Mouse (Mus musculus): ENCODE measurements around the gene Mat2b. TPM values are rescaled to one million over a fixed set of nuclear protein-coding genes. Genes with fewer than 3 reads are reported as not detected.

The Mat2b gene
- total and polyA plus RNA-seq, 3 experiments: 97.6 to 188 (median 105) TPM

GRCm38 (mm10) chr11:40741605-40742262, 46.7 kb upstream of the Mat2b start:
- no peak overlapping the region for H3K27ac ChIP-seq (ENCODE audit: control insufficient read depth, low read depth, low read length)
- no peak overlapping the region for H3K4me3 ChIP-seq (ENCODE audit: control insufficient read depth in 1 of 2, insufficient read depth in 1 of 2, low read depth in 2 of 2, low read length in 2 of 2)
- TF ChIP-seq POLR2A (IDR thresholded peaks at IDR 0.05; ENCODE audit: control insufficient read depth in 1 of 2, insufficient read depth in 1 of 2, low read depth in 1 of 2, low read length in 2 of 2, poor library complexity in 1 of 2): peak in 1 of 2 experiments; percentile 30; a peak in 1 of 4 replicates
- TF ChIP-seq POLR2AphosphoS2 (IDR thresholded peaks at IDR 0.05; ENCODE audit: low read length): peak; percentile 57
- no peak for TF ChIP-seq BHLHE40 (IDR thresholded peaks at IDR 0.05; ENCODE audit: borderline replicate concordance, low read depth, low read length)
- H3K9ac ChIP-seq (ENCODE audit: control insufficient read depth, low read depth, low read length, poor library complexity, severe bottlenecking): no peak overlapping the region
- H3K4me1 ChIP-seq (ENCODE audit: control insufficient read depth in 1 of 2, insufficient read depth in 2 of 2, low read length in 2 of 2): no peaks in the 10 kb centered on the region
- H3K27me3 ChIP-seq (ENCODE audit: control insufficient read depth in 1 of 2, insufficient read depth in 2 of 2, low read length in 2 of 2): no peaks in the 10 kb centered on the region
- peaks cover 0 to 34% of the 10 kb centered on the region in 2 experiments; a peak in 2 of 4 replicates for H3K36me3 ChIP-seq (ENCODE audit: control insufficient read depth in 1 of 2, insufficient read depth in 2 of 2, low read length in 2 of 2)
- 0 out of 2 replicates have a peak, but pooled peaks cover 3% of the 10 kb centered on the region for H3K79me2 ChIP-seq (ENCODE audit: control insufficient read depth, insufficient read depth, low read length, poor library complexity)
- no peak for DNase-seq (ENCODE audit: low read depth, low spot score)
- no peaks in the 10 kb centered on the region for H3K9me3 ChIP-seq (replicated peaks; ENCODE audit: insufficient read depth, low read length)

GRCm38 (mm10) chr11:40737369-40737768, 42.4 kb upstream of the Mat2b start:
- TF ChIP-seq TAL1 (IDR thresholded peaks at IDR 0.05; ENCODE audit: low read length) (no peak), GATA1 (IDR thresholded peaks at IDR 0.05; ENCODE audit: low read depth, low read length) (no peak), CTCF (IDR thresholded peaks at IDR 0.05 in 2 of 3, conservative IDR thresholded peaks at IDR 0.05 in 1 of 3; ENCODE audit: control insufficient read depth in 1 of 3, insufficient read depth in 1 of 3, low read depth in 2 of 3, low read length in 3 of 3, poor library complexity in 1 of 3, severe bottlenecking in 1 of 3) (no peak), MYC (IDR thresholded peaks at IDR 0.05; ENCODE audit: low read depth, low read length) (no peak), ZKSCAN1 (IDR thresholded peaks at IDR 0.05; ENCODE audit: low read depth, low read length) (no peak), POLR2AphosphoS5 (IDR thresholded peaks at IDR 0.05; ENCODE audit: borderline replicate concordance, low read depth, low read length) (no peak), EP300 (IDR thresholded peaks at IDR 0.05; ENCODE audit: low read depth in 1 of 2, low read length in 2 of 2) (no peak), TBP (IDR thresholded peaks at IDR 0.05; ENCODE audit: low read depth, low read length) (no peak), SIN3A (IDR thresholded peaks at IDR 0.05; ENCODE audit: low read length) (no peak)
- H3K79me2 ChIP-seq (ENCODE audit: control insufficient read depth, insufficient read depth, low read length, poor library complexity): peaks cover 32% of the 10 kb centered on the region
- no peak for DNase-seq (ENCODE audit: low read depth, low spot score)
- H3K9me3 ChIP-seq (replicated peaks; ENCODE audit: insufficient read depth, low read length): no peaks in the 10 kb centered on the region
- no peaks in the 10 kb centered on the region for H3K27me3 ChIP-seq (ENCODE audit: control insufficient read depth in 1 of 2, insufficient read depth in 2 of 2, low read length in 2 of 2)
- H3K36me3 ChIP-seq (ENCODE audit: control insufficient read depth in 1 of 2, insufficient read depth in 2 of 2, low read length in 2 of 2): peaks cover 14 to 41% of the 10 kb centered on the region in 2 experiments
- no peak overlapping the region for H3K4me3 ChIP-seq (ENCODE audit: control insufficient read depth in 1 of 2, insufficient read depth in 1 of 2, low read depth in 2 of 2, low read length in 2 of 2)
- no peak overlapping the region for H3K27ac ChIP-seq (ENCODE audit: control insufficient read depth, low read depth, low read length)
- H3K4me1 ChIP-seq (ENCODE audit: control insufficient read depth in 1 of 2, insufficient read depth in 2 of 2, low read length in 2 of 2): peaks cover 0 to 9% of the 10 kb centered on the region in 2 experiments; a peak in 2 of 4 replicates
- no peak overlapping the region for H3K9ac ChIP-seq (ENCODE audit: control insufficient read depth, low read depth, low read length, poor library complexity, severe bottlenecking)

DNA sequence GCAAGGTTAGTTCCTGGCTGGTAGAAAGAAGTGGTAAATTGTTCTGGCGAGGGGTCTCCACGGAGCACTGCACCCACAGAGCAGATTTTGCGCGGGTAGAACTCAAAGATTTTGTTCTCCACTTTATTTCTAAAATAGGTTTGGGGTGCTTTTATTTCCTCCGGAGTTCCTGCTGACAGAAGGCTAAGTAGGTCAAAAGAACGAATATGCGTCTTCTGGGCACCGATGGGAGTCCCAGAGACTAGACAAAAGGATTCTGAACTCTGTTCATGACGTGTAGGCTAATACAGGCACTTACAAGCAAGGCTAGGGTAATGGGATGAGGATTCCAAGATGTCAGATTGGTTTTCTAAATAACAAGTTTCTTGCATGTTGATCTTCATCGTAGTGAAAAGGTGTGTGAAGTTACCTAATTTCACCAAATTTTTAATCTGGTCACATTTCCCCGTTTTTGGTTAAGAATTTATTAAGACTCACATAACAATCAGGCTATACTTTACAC, 39.3 kb upstream of the Mat2b start:
- no peak for TF ChIP-seq POLR2A (IDR thresholded peaks at IDR 0.05; ENCODE audit: control insufficient read depth in 1 of 2, insufficient read depth in 1 of 2, low read depth in 1 of 2, low read length in 2 of 2, poor library complexity in 1 of 2)
- no peak for TF ChIP-seq MYC (IDR thresholded peaks at IDR 0.05; ENCODE audit: low read depth, low read length)
- TF ChIP-seq USF2 (IDR thresholded peaks at IDR 0.05; ENCODE audit: borderline replicate concordance in 1 of 2, insufficient read depth in 1 of 2, low read depth in 1 of 2, low read length in 2 of 2): no peak
- peak; percentile 67 for TF ChIP-seq CHD1 (IDR thresholded peaks at IDR 0.05; ENCODE audit: low read depth, low read length)
- no peak for TF ChIP-seq TAL1 (IDR thresholded peaks at IDR 0.05; ENCODE audit: low read length)
- TF ChIP-seq MYB (IDR thresholded peaks at IDR 0.05; ENCODE audit: low read depth, low read length): no peak
- Histone ChIP-seq H3K36me3 (ENCODE audit: control insufficient read depth in 1 of 2, insufficient read depth in 2 of 2, low read length in 2 of 2) (peaks cover 33 to 37% of the 10 kb centered on the region in 2 experiments), H3K27ac (ENCODE audit: control insufficient read depth, low read depth, low read length) (peak overlapping the region; percentile 94), H3K4me3 (ENCODE audit: control insufficient read depth in 1 of 2, insufficient read depth in 1 of 2, low read depth in 2 of 2, low read length in 2 of 2) (peak overlapping the region; percentile 75 to 78), H3K9ac (ENCODE audit: control insufficient read depth, low read depth, low read length, poor library complexity, severe bottlenecking) (peak overlapping the region; percentile 90), H3K79me2 (ENCODE audit: control insufficient read depth, insufficient read depth, low read length, poor library complexity) (peaks cover 47% of the 10 kb centered on the region), H3K9me3 (replicated peaks; ENCODE audit: insufficient read depth, low read length) (no peaks in the 10 kb centered on the region), H3K27me3 (ENCODE audit: control insufficient read depth in 1 of 2, insufficient read depth in 2 of 2, low read length in 2 of 2) (no peaks in the 10 kb centered on the region), H3K4me1 (ENCODE audit: control insufficient read depth in 1 of 2, insufficient read depth in 2 of 2, low read length in 2 of 2) (peaks cover 2 to 13% of the 10 kb centered on the region in 2 experiments; a peak in 2 of 4 replicates)
- DNase-seq (ENCODE audit: low read depth, low spot score): peak; percentile 48

Data from MEL (cell line).